8 mouse cellular contexts compared by ENCODE assay signal in the genomic region with DNA sequence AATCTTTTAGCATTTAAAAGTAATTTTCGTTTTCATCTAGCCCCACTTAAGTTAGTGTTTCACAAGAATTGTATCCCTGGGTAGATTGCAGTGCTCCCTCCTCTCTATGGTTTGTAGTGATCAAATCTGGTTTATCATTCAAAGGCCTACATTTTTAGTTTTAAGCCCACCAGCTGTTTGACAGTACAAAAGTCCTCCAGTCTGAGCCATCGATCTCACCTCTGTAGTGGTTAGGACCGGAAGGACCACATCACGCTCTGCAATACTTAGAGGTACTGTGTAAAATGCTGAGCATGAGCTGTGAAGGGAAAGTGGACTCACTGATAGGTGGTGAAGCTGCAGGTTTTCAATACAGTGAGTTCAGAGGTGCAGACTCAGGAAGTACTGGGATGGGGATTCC. TPM values are rescaled to one million over a fixed set of nuclear protein-coding genes. Genes with fewer than 3 reads are reported as not detected.
DNase-seq lines count a peak whose midpoint lies in the region; ATAC-seq and TF ChIP-seq lines count a peak whose summit lies in the region.

No protein-coding gene starts in this region.

- peak overlapping the region; percentile 78 for H3K4me3 ChIP-seq in kidney, embryonic 16.5 days (ENCODE audit: low read length)
- H3K4me3 ChIP-seq in G1E (ENCODE audit: low read depth, low read length) = peak overlapping the region; percentile 80
- peak overlapping the region; percentile 77 for H3K4me3 ChIP-seq in hindbrain, embryonic 11.5 days (ENCODE audit: low read depth, low read length)
- peak overlapping the region; percentile 85 for H3K4me3 ChIP-seq in midbrain, embryonic 13.5 days (replicated peaks)

- H3K36me3 ChIP-seq in kidney, embryonic 16.5 days (ENCODE audit: insufficient read depth, low read length) = peaks cover 8% of the 10 kb centered on the region; the same call in 1 of the 2 replicates
- H3K36me3 ChIP-seq in G1E (replicated peaks) = peaks cover 46% of the 10 kb centered on the region
- 0 out of 2 replicates have a peak, but pooled peaks cover 1% of the 10 kb centered on the region for H3K36me3 ChIP-seq in hindbrain, embryonic 11.5 days (ENCODE audit: control insufficient read depth, insufficient read depth, low read length)
- H3K36me3 ChIP-seq in midbrain, embryonic 13.5 days = peaks cover 9% of the 10 kb centered on the region

- peak overlapping the region; percentile 82 for H3K4me2 ChIP-seq in kidney, embryonic 16.5 days (replicated peaks; ENCODE audit: low read depth, low read length)
- peak overlapping the region; percentile 65 for H3K4me2 ChIP-seq in hindbrain, embryonic 11.5 days (replicated peaks; ENCODE audit: low read depth, low read length)
- peak overlapping the region; percentile 78 for H3K4me2 ChIP-seq in midbrain, embryonic 13.5 days (replicated peaks)

- peak overlapping the region; percentile 99 for H3K27ac ChIP-seq in kidney, embryonic 16.5 days (ENCODE audit: low read length)
- H3K27ac ChIP-seq in hindbrain, embryonic 11.5 days (ENCODE audit: low read depth, low read length) = peak overlapping the region; percentile 99
- peak overlapping the region; percentile 98 for H3K27ac ChIP-seq in midbrain, embryonic 13.5 days

- WGBS in kidney, embryonic 16.5 days = 15% methylated on average over 4 of the region's 4 CpGs
- 45% methylated on average over 4 of the region's 4 CpGs for WGBS in hindbrain, embryonic 11.5 days
- WGBS in midbrain, embryonic 13.5 days = 35% methylated on average over 4 of the region's 4 CpGs

- ATAC-seq in kidney, embryonic 16.5 days (ENCODE audit: low FRiP score, low TSS enrichment) = no peak
- no peak for ATAC-seq in G1E (ENCODE audit: extremely low read depth, insufficient number of reproducible peaks, low FRiP score, poor library complexity, severe bottlenecking)
- no peak for ATAC-seq in hindbrain, embryonic 11.5 days (ENCODE audit: low FRiP score)
- ATAC-seq in midbrain, embryonic 13.5 days = no peak

- H3K9me3 ChIP-seq in kidney, embryonic 16.5 days (ENCODE audit: low read length) = no peaks in the 10 kb centered on the region
- H3K9me3 ChIP-seq in G1E (replicated peaks) = no peaks in the 10 kb centered on the region
- H3K9me3 ChIP-seq in hindbrain, embryonic 11.5 days (ENCODE audit: control insufficient read depth, low read length) = no peaks in the 10 kb centered on the region
- H3K9me3 ChIP-seq in midbrain, embryonic 13.5 days = no peaks in the 10 kb centered on the region

- H3K4me1 ChIP-seq in kidney, embryonic 16.5 days (ENCODE audit: insufficient read depth, low read length) = peaks cover 32% of the 10 kb centered on the region
- H3K4me1 ChIP-seq in G1E (ENCODE audit: insufficient read depth, low read depth, low read length) = peaks cover 45% of the 10 kb centered on the region
- H3K4me1 ChIP-seq in hindbrain, embryonic 11.5 days (replicated peaks; ENCODE audit: control insufficient read depth, insufficient read depth, low read length) = peaks cover 4% of the 10 kb centered on the region
- peaks cover 45% of the 10 kb centered on the region for H3K4me1 ChIP-seq in midbrain, embryonic 13.5 days (replicated peaks)

- DNase-seq in kidney, postnatal 25 days = no peak
- DNase-seq in G1E (ENCODE audit: low spot score) = no peak
- peak; percentile 14 for DNase-seq in hindbrain, embryonic 11.5 days (ENCODE audit: low spot score)
- no peak for DNase-seq in frontal cortex, postnatal 14 days (ENCODE audit: low spot score in 2 of 2)
- no peak for DNase-seq in adrenal gland, adult 18-20 months (ENCODE audit: low spot score in 2 of 2)
- DNase-seq in kidney, postnatal 10 days = no peak

- no peak for TF ChIP-seq CTCF in G1E (IDR thresholded peaks at IDR 0.05; ENCODE audit: low read depth, low read length)

- H3K9ac ChIP-seq in kidney, embryonic 16.5 days (replicated peaks; ENCODE audit: low read length) = peak overlapping the region; percentile 99
- H3K9ac ChIP-seq in hindbrain, embryonic 11.5 days (ENCODE audit: low read depth, low read length) = peak overlapping the region; percentile 95
- H3K9ac ChIP-seq in midbrain, embryonic 13.5 days (replicated peaks) = peak overlapping the region; percentile 93

- H3K27me3 ChIP-seq in kidney, embryonic 16.5 days (ENCODE audit: insufficient read depth, low read length) = no peaks in the 10 kb centered on the region
- no peaks in the 10 kb centered on the region; the same call in 1 of the 2 replicates for H3K27me3 ChIP-seq in G1E (ENCODE audit: insufficient read depth, low read length)
- no peaks in the 10 kb centered on the region for H3K27me3 ChIP-seq in hindbrain, embryonic 11.5 days (ENCODE audit: control insufficient read depth, insufficient read depth, low read length)
- H3K27me3 ChIP-seq in midbrain, embryonic 13.5 days = no peaks in the 10 kb centered on the region

RNA-seq across cellular contexts. Expression of a gene that starts 1.0 kb away (rescaled TPM):
- 157 and 160 TPM in 2 replicates for polyA plus RNA-seq in kidney, embryonic 16.5 days (2015; fragmentation: Nextera tagmentation; extraction: Ambion mirVana)
- total RNA-seq in G1E (2014; fragmentation: Nextera tagmentation) = 104 and 117 TPM in 2 replicates
- total RNA-seq in G1E (2017) = 265 and 286 TPM in 2 replicates
- 32.3 and 36.0 TPM in 2 replicates for polyA plus RNA-seq in G1E (2012)
- 132 and 134 TPM in 2 replicates for polyA plus RNA-seq in hindbrain, embryonic 11.5 days (2014; fragmentation: Nextera tagmentation; extraction: Ambion mirVana)
- polyA plus RNA-seq in midbrain, embryonic 13.5 days (2015; fragmentation: Nextera tagmentation; extraction: Ambion mirVana) = 110 TPM in 2 replicates
- 10 to 100 TPM; 76.6 to 85.7 TPM for total RNA-seq in adrenal gland, adult 18-20 months (2021)

RNA-seq across cellular contexts. Expression of a gene that starts 10.3 kb away (rescaled TPM):
- 0.68 and 0.85 TPM in 2 replicates for polyA plus RNA-seq in kidney, embryonic 16.5 days (2015; fragmentation: Nextera tagmentation; extraction: Ambion mirVana)
- total RNA-seq in G1E (2014; fragmentation: Nextera tagmentation) (not detected in 2 replicates), G1E (2017) (0.12 and 0.16 TPM in 2 replicates)
- not detected in 2 replicates for polyA plus RNA-seq in G1E (2012)
- polyA plus RNA-seq in hindbrain, embryonic 11.5 days (2014; fragmentation: Nextera tagmentation; extraction: Ambion mirVana) = 0.73 and 1.0 TPM in 2 replicates
- polyA plus RNA-seq in midbrain, embryonic 13.5 days (2015; fragmentation: Nextera tagmentation; extraction: Ambion mirVana) = not detected in 2 replicates
- not detected for total RNA-seq in adrenal gland, adult 18-20 months (2021)

RNA-seq across cellular contexts. Expression of a gene that starts 24.3 kb away (rescaled TPM):
- polyA plus RNA-seq in kidney, embryonic 16.5 days (2015; fragmentation: Nextera tagmentation; extraction: Ambion mirVana) = 0.81 and 1.1 TPM in 2 replicates
- total RNA-seq in G1E (2014; fragmentation: Nextera tagmentation) (not detected in 2 replicates), G1E (2017) (not detected in 2 replicates)
- not detected in 2 replicates for polyA plus RNA-seq in G1E (2012)
- 0.47 TPM in 1 of 2 replicates, not detected in the other for polyA plus RNA-seq in hindbrain, embryonic 11.5 days (2014; fragmentation: Nextera tagmentation; extraction: Ambion mirVana)
- not detected in 2 replicates for polyA plus RNA-seq in midbrain, embryonic 13.5 days (2015; fragmentation: Nextera tagmentation; extraction: Ambion mirVana)
- total RNA-seq in adrenal gland, adult 18-20 months (2021) = not detected

RNA-seq across cellular contexts. Expression of a gene that starts 31.6 kb away (rescaled TPM):
- polyA plus RNA-seq in kidney, embryonic 16.5 days (2015; fragmentation: Nextera tagmentation; extraction: Ambion mirVana) = 0.08 TPM in 1 of 2 replicates, not detected in the other
- total RNA-seq in G1E (2014; fragmentation: Nextera tagmentation) = not detected in 2 replicates
- not detected in 2 replicates for total RNA-seq in G1E (2017)
- not detected in 2 replicates for polyA plus RNA-seq in G1E (2012)
- polyA plus RNA-seq in hindbrain, embryonic 11.5 days (2014; fragmentation: Nextera tagmentation; extraction: Ambion mirVana) = 1.9 and 3.3 TPM in 2 replicates
- 0.12 TPM in 1 of 2 replicates, not detected in the other for polyA plus RNA-seq in midbrain, embryonic 13.5 days (2015; fragmentation: Nextera tagmentation; extraction: Ambion mirVana)
- total RNA-seq in adrenal gland, adult 18-20 months (2021) = not detected

RNA-seq across cellular contexts. Expression of a gene that starts 49.4 kb away (rescaled TPM):
- polyA plus RNA-seq in kidney, embryonic 16.5 days (2015; fragmentation: Nextera tagmentation; extraction: Ambion mirVana) = 7.3 and 8.5 TPM in 2 replicates
- total RNA-seq in G1E (2014; fragmentation: Nextera tagmentation) = not detected in 2 replicates
- total RNA-seq in G1E (2017) = 0.27 and 0.87 TPM in 2 replicates
- not detected in 2 replicates for polyA plus RNA-seq in G1E (2012)
- 0.14 and 0.52 TPM in 2 replicates for polyA plus RNA-seq in hindbrain, embryonic 11.5 days (2014; fragmentation: Nextera tagmentation; extraction: Ambion mirVana)
- polyA plus RNA-seq in midbrain, embryonic 13.5 days (2015; fragmentation: Nextera tagmentation; extraction: Ambion mirVana) = 0.51 and 1.0 TPM in 2 replicates
- total RNA-seq in adrenal gland, adult 18-20 months (2021) = 100 to 1,000 TPM; 329 to 423 TPM
